Mouse (Mus musculus) cerebellum, postnatal 25 days (tissue): Measurements from ENCODE around the gene Prph.

Source experiments
- DNase-seq, 2 experiments: peaks; one replicate each; pipeline ENCODE4 v3.0.0; 2021; ENCODE audit warnings: mixed read lengths in 2 of 2

Gene Prph

GRCm38 (mm10) chr15:99099139-99099556 is 44.2 kb downstream of the Prph start:
- DNase-seq: peak; percentile 49 to 72

- DNase-seq: no peak
These were observed 45.0 kb downstream of the Prph start for GRCm38 (mm10) chr15:99099984-99100383.

GRCm38 (mm10) chr15:99105238-99105637 is 50.3 kb downstream of the Prph start:
- no peak for DNase-seq

GRCm38 (mm10) chr15:99107866-99108265 is 52.9 kb downstream of the Prph start:
- no peak for DNase-seq
